8 mouse cellular contexts compared by ENCODE assay signal in genomic region chr7:88097715-88098114, GRCm38 (mm10).
DNase-seq lines count a peak whose midpoint lies in the region; ATAC-seq and TF ChIP-seq lines count a peak whose summit lies in the region.

No protein-coding gene starts in this region.

- H3K27ac ChIP-seq in midbrain, embryonic 10.5 days (replicated peaks): no peak overlapping the region
- no peak overlapping the region for H3K27ac ChIP-seq in midbrain, embryonic 15.5 days
- H3K27ac ChIP-seq in intestine, postnatal 0 days (ENCODE audit: low read depth, low read length): no peak overlapping the region
- no peak overlapping the region for H3K27ac ChIP-seq in limb, embryonic 12.5 days
- no peak overlapping the region for H3K27ac ChIP-seq in neural tube, embryonic 11.5 days (ENCODE audit: low read depth, low read length)
- H3K27ac ChIP-seq in stomach, embryonic 16.5 days (ENCODE audit: low read length): no peak overlapping the region

- H3K4me2 ChIP-seq in midbrain, embryonic 15.5 days: no peak overlapping the region
- H3K4me2 ChIP-seq in intestine, postnatal 0 days (replicated peaks; ENCODE audit: low read depth): no peak overlapping the region
- H3K4me2 ChIP-seq in limb, embryonic 12.5 days: no peak overlapping the region
- no peak overlapping the region for H3K4me2 ChIP-seq in neural tube, embryonic 11.5 days (ENCODE audit: low read depth)
- no peak overlapping the region for H3K4me2 ChIP-seq in stomach, embryonic 16.5 days (ENCODE audit: low read depth, low read length)

- ATAC-seq in midbrain, embryonic 15.5 days (replicated peaks): no peak; the same call in 1 of the 2 replicates
- 0 out of 2 replicates have a peak, but pooled peaks have one; percentile 56 for ATAC-seq in intestine, postnatal 0 days
- peak; percentile 80; the same call in 1 of the 2 replicates for ATAC-seq in limb, embryonic 12.5 days (ENCODE audit: insufficient number of reproducible peaks, insufficient read depth, low FRiP score, low TSS enrichment, low read depth)
- ATAC-seq in neural tube, embryonic 11.5 days (ENCODE audit: insufficient read depth, low FRiP score, low TSS enrichment): peak; percentile 67; the same call in 1 of the 2 replicates
- peak; percentile 66; the same call in 1 of the 2 replicates for ATAC-seq in stomach, embryonic 16.5 days (ENCODE audit: insufficient read depth, low FRiP score)

- no peak overlapping the region for H3K4me3 ChIP-seq in midbrain, embryonic 10.5 days
- no peak overlapping the region for H3K4me3 ChIP-seq in midbrain, embryonic 15.5 days
- H3K4me3 ChIP-seq in intestine, postnatal 0 days (ENCODE audit: low read depth, low read length): no peak overlapping the region
- H3K4me3 ChIP-seq in limb, embryonic 12.5 days (replicated peaks): no peak overlapping the region
- H3K4me3 ChIP-seq in neural tube, embryonic 11.5 days (ENCODE audit: low read depth, low read length): no peak overlapping the region
- no peak overlapping the region for H3K4me3 ChIP-seq in stomach, embryonic 16.5 days (replicated peaks; ENCODE audit: low read length)

- H3K9me3 ChIP-seq in midbrain, embryonic 10.5 days (replicated peaks): no peaks in the 10 kb centered on the region
- H3K9me3 ChIP-seq in midbrain, embryonic 15.5 days: no peaks in the 10 kb centered on the region
- H3K9me3 ChIP-seq in intestine, postnatal 0 days (ENCODE audit: control insufficient read depth): no peaks in the 10 kb centered on the region
- no peaks in the 10 kb centered on the region for H3K9me3 ChIP-seq in limb, embryonic 12.5 days
- H3K9me3 ChIP-seq in neural tube, embryonic 11.5 days (ENCODE audit: control insufficient read depth, low read length): no peaks in the 10 kb centered on the region
- H3K9me3 ChIP-seq in stomach, embryonic 16.5 days (replicated peaks; ENCODE audit: control insufficient read depth, low read length): no peaks in the 10 kb centered on the region

- WGBS in midbrain, embryonic 10.5 days: 23% methylated on average over 1 of the region's 1 CpGs
- WGBS in midbrain, embryonic 15.5 days: 21% methylated on average over 1 of the region's 1 CpGs
- 9% methylated on average over 1 of the region's 1 CpGs for WGBS in intestine, postnatal 0 days
- WGBS in limb, embryonic 12.5 days: 12% methylated on average over 1 of the region's 1 CpGs
- WGBS in neural tube, embryonic 11.5 days: 7% methylated on average over 1 of the region's 1 CpGs
- WGBS in stomach, embryonic 16.5 days: 3% methylated on average over 1 of the region's 1 CpGs

- H3K36me3 ChIP-seq in midbrain, embryonic 10.5 days: no peaks in the 10 kb centered on the region
- H3K36me3 ChIP-seq in midbrain, embryonic 15.5 days (replicated peaks): no peaks in the 10 kb centered on the region
- H3K36me3 ChIP-seq in intestine, postnatal 0 days (ENCODE audit: control insufficient read depth, insufficient read depth): no peaks in the 10 kb centered on the region
- no peaks in the 10 kb centered on the region for H3K36me3 ChIP-seq in limb, embryonic 12.5 days
- no peaks in the 10 kb centered on the region for H3K36me3 ChIP-seq in neural tube, embryonic 11.5 days (ENCODE audit: control insufficient read depth, insufficient read depth, low read length)
- no peaks in the 10 kb centered on the region for H3K36me3 ChIP-seq in stomach, embryonic 16.5 days (ENCODE audit: control insufficient read depth, insufficient read depth, low read length)

- no peak overlapping the region for H3K9ac ChIP-seq in midbrain, embryonic 15.5 days
- no peak overlapping the region for H3K9ac ChIP-seq in intestine, postnatal 0 days (ENCODE audit: low read depth, low read length)
- H3K9ac ChIP-seq in limb, embryonic 12.5 days (replicated peaks): no peak overlapping the region
- no peak overlapping the region for H3K9ac ChIP-seq in neural tube, embryonic 11.5 days (ENCODE audit: low read length)
- no peak overlapping the region for H3K9ac ChIP-seq in stomach, embryonic 16.5 days (ENCODE audit: low read length)

- H3K27me3 ChIP-seq in midbrain, embryonic 10.5 days (ENCODE audit: low read depth, poor library complexity, severe bottlenecking): no peaks in the 10 kb centered on the region
- H3K27me3 ChIP-seq in midbrain, embryonic 15.5 days (replicated peaks): no peaks in the 10 kb centered on the region
- H3K27me3 ChIP-seq in intestine, postnatal 0 days (replicated peaks; ENCODE audit: control insufficient read depth, insufficient read depth, low read length): no peaks in the 10 kb centered on the region
- H3K27me3 ChIP-seq in limb, embryonic 12.5 days: no peaks in the 10 kb centered on the region
- no peaks in the 10 kb centered on the region for H3K27me3 ChIP-seq in neural tube, embryonic 11.5 days (ENCODE audit: control insufficient read depth, insufficient read depth, low read length)
- no peaks in the 10 kb centered on the region for H3K27me3 ChIP-seq in stomach, embryonic 16.5 days (ENCODE audit: control insufficient read depth, insufficient read depth, low read length)

- DNase-seq in midbrain, embryonic 10.5 days (ENCODE audit: low spot score): peak; percentile 44
- peak; percentile 65 to 66 for DNase-seq in cerebellum, postnatal 14 days
- peak; percentile 57 for DNase-seq in gastrocnemius, adult 18-20 months (ENCODE audit: low spot score)
- DNase-seq in neural tube, embryonic 11.5 days (ENCODE audit: low spot score): peak; percentile 62

- H3K4me1 ChIP-seq in midbrain, embryonic 10.5 days: no peaks in the 10 kb centered on the region
- no peaks in the 10 kb centered on the region for H3K4me1 ChIP-seq in midbrain, embryonic 15.5 days
- no peaks in the 10 kb centered on the region for H3K4me1 ChIP-seq in intestine, postnatal 0 days (replicated peaks; ENCODE audit: control insufficient read depth, insufficient read depth, low read length)
- no peaks in the 10 kb centered on the region for H3K4me1 ChIP-seq in limb, embryonic 12.5 days (replicated peaks)
- H3K4me1 ChIP-seq in neural tube, embryonic 11.5 days (ENCODE audit: control insufficient read depth, insufficient read depth, low read length): no peaks in the 10 kb centered on the region
- H3K4me1 ChIP-seq in stomach, embryonic 16.5 days (ENCODE audit: control insufficient read depth, insufficient read depth, low read length): no peaks in the 10 kb centered on the region

- TF ChIP-seq CTCF in intestine, postnatal 0 days (IDR thresholded peaks at IDR 0.05; ENCODE audit: low read depth): peak; percentile 86
